Mouse (Mus musculus): Measurements from ENCODE around the gene Bid. TPM values are rescaled to one million over a fixed set of nuclear protein-coding genes. Genes with fewer than 3 reads are reported as not detected.
"Not testable (repeated sequence)": the region's sequence is repeated elsewhere in the genome, so short reads cannot be mapped to it uniquely, and the experiment has no call there.

Gene Bid
- polyA plus RNA-seq, 1 experiment, result 13.6 TPM

GRCm38 (mm10) chr6:120937999-120938608 is 21.5 kb upstream of the Bid start:
- peaks cover 55% of the 10 kb centered on the region for H3K27me3 ChIP-seq (replicated peaks)
- H3K36me3 ChIP-seq (replicated peaks; ENCODE audit: low read length), result peaks cover 87% of the 10 kb centered on the region
- TF ChIP-seq FLI1 (IDR thresholded peaks at IDR 0.05; ENCODE audit: low read length) (no peak), GATA1 (IDR thresholded peaks at IDR 0.05; ENCODE audit: borderline replicate concordance, low read length) (no peak)
- no peaks in the 10 kb centered on the region for H3K9me3 ChIP-seq
- peak overlapping the region; percentile 44 for H3K4me3 ChIP-seq (replicated peaks)
- H3K4me1 ChIP-seq, result peaks cover 39% of the 10 kb centered on the region

DNA sequence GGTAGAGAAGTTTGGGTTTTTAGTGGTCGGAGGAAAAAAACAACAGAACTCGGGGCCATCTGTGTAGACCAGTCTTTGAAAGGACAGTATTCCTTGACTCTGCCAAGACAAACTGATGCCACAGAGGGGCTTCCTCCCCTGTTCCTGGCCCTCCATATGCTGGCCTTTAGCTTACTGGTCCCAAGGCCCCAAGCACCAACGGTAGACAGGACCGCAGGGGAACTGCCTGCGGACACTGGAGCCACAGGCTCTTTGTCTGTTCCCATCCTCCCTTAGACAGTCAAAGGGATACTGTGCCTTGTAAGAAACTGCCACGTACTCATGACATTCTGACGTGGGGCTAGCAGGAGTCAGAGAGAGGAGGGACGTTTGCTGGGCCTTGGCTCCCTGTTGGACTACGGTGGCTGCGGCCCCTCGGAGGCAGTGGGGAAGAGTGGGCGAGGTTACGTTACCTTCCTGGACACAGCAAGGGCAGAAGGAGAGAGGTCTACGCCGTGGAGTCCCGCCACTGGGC is 20.5 kb upstream of the Bid start:
- Histone ChIP-seq H3K4me3 (replicated peaks) (no peak overlapping the region), H3K27me3 (replicated peaks) (peaks cover 53% of the 10 kb centered on the region), H3K9me3 (no peaks in the 10 kb centered on the region), H3K4me1 (peaks cover 48% of the 10 kb centered on the region), H3K36me3 (replicated peaks; ENCODE audit: low read length) (peaks cover 87% of the 10 kb centered on the region)
- no peak for TF ChIP-seq FLI1 (IDR thresholded peaks at IDR 0.05; ENCODE audit: low read length)
- TF ChIP-seq GATA1 (IDR thresholded peaks at IDR 0.05; ENCODE audit: borderline replicate concordance, low read length), result no peak

GRCm38 (mm10) chr6:120934176-120934575 is 17.5 kb upstream of the Bid start:
- Histone ChIP-seq H3K4me3 (replicated peaks) (no peak overlapping the region), H3K36me3 (replicated peaks; ENCODE audit: low read length) (peaks cover 95% of the 10 kb centered on the region), H3K27me3 (replicated peaks) (peaks cover 39% of the 10 kb centered on the region), H3K9me3 (no peaks in the 10 kb centered on the region), H3K4me1 (peaks cover 48% of the 10 kb centered on the region)
- TF ChIP-seq FLI1 (IDR thresholded peaks at IDR 0.05; ENCODE audit: low read length) (no peak), GATA1 (IDR thresholded peaks at IDR 0.05; ENCODE audit: borderline replicate concordance, low read length) (no peak)

DNA sequence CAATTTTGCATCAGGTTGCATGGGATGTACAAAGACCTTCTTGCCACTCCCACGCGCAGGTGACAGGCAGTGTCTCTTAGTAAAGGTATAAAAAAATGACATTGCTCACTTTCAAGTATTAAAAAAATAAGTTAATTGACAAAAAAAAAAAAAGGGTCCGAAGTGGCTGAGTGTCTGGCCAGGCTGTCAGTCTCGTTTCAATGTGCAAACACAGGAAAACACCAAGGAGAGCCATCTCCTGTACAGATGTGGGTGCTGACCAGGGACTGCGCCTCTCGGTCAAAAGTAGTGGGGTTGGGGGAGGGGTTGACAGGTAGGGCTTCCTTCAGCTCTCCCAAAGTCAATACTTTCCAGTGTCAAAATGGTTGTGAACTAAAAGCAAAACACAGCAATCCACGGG is 17.0 kb upstream of the Bid start:
- H3K36me3 ChIP-seq (replicated peaks; ENCODE audit: low read length), result peaks cover 96% of the 10 kb centered on the region
- H3K9me3 ChIP-seq, result no peaks in the 10 kb centered on the region
- peaks cover 35% of the 10 kb centered on the region for H3K27me3 ChIP-seq (replicated peaks)
- H3K4me3 ChIP-seq (replicated peaks), result no peak overlapping the region
- TF ChIP-seq FLI1 (IDR thresholded peaks at IDR 0.05; ENCODE audit: low read length) (no peak), GATA1 (IDR thresholded peaks at IDR 0.05; ENCODE audit: borderline replicate concordance, low read length) (no peak)
- H3K4me1 ChIP-seq, result peaks cover 48% of the 10 kb centered on the region

GRCm38 (mm10) chr6:120932597-120932996 is 15.9 kb upstream of the Bid start:
- Histone ChIP-seq H3K36me3 (replicated peaks; ENCODE audit: low read length) (peaks cover 90% of the 10 kb centered on the region), H3K4me1 (peaks cover 44% of the 10 kb centered on the region), H3K4me3 (replicated peaks) (no peak overlapping the region), H3K9me3 (no peaks in the 10 kb centered on the region), H3K27me3 (replicated peaks) (peaks cover 26% of the 10 kb centered on the region)
- TF ChIP-seq GATA1 (IDR thresholded peaks at IDR 0.05; ENCODE audit: borderline replicate concordance, low read length) (no peak), FLI1 (IDR thresholded peaks at IDR 0.05; ENCODE audit: low read length) (no peak)

DNA sequence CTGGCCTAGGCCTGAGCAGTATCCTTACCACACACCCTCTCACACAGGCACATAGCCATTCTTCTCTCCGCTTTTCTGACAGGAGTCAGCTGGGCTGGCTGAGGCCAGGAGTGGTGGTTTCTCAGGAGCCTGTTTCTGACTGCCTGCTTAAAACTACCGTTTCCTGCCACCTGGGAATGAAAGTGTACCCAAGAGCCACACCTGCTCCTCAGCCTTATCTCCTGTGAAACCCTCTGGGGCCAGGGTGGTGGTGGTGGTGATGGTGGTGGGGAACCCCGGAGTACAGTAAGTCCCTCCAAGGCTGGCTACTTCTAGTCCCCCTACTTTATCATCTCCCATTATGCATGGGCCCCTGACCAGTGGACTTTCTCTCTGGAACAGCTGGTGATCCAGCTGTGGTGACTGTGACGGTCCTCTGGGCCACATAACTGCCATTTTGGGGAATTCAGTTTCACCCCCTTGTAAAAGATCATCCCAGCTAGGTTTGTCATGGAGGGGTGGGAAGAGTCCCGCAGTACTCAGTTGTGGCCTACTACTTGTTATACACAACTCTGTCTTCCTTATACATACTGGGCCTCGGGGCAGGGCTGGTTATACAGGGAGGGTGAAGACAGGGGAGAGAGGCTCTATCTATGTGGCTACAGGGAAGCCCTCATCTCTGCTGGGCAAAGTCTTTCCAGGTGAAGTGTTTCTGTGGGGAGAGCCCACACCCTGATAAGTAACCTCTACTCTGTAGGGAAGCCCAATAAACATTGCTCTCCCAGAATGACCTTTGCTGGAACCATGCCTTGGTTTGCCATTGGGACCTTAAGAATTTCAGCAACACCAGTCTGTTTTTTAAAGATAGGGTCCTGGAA is 14.0 kb upstream of the Bid start:
- TF ChIP-seq GATA1 (IDR thresholded peaks at IDR 0.05; ENCODE audit: borderline replicate concordance, low read length), result no peak
- no peak for TF ChIP-seq FLI1 (IDR thresholded peaks at IDR 0.05; ENCODE audit: low read length)
- Histone ChIP-seq H3K4me3 (replicated peaks) (no peak overlapping the region), H3K4me1 (peaks cover 31% of the 10 kb centered on the region), H3K9me3 (no peaks in the 10 kb centered on the region), H3K36me3 (replicated peaks; ENCODE audit: low read length) (peaks cover 72% of the 10 kb centered on the region), H3K27me3 (replicated peaks) (peaks cover 26% of the 10 kb centered on the region)

GRCm38 (mm10) chr6:120929421-120929820 is 12.8 kb upstream of the Bid start:
- peaks cover 60% of the 10 kb centered on the region for H3K36me3 ChIP-seq (replicated peaks; ENCODE audit: low read length)
- no peaks in the 10 kb centered on the region for H3K9me3 ChIP-seq
- peaks cover 15% of the 10 kb centered on the region for H3K27me3 ChIP-seq (replicated peaks)
- TF ChIP-seq GATA1 (IDR thresholded peaks at IDR 0.05; ENCODE audit: borderline replicate concordance, low read length), result no peak
- TF ChIP-seq FLI1 (IDR thresholded peaks at IDR 0.05; ENCODE audit: low read length), result no peak
- peaks cover 24% of the 10 kb centered on the region for H3K4me1 ChIP-seq
- H3K4me3 ChIP-seq (replicated peaks), result no peak overlapping the region

DNA sequence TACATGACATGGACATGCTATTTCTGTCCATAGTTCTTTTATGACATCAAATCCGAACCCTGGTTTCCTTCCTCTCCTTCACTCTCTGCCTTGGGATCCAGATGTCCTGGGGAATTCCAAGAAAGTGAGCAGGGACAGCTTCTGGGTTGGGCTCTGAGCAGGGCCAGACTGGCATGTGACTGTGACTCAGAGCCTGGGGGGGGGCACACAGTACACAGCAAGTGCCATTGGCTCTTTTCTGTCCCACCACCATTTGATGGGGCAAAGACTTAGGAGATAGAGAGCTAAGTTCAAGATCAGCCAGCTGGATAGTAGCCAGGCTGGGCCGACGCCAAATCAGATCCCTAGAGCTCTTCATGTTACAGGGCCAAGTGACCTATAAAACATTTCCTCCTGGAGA is 11.1 kb upstream of the Bid start:
- Histone ChIP-seq H3K4me1 (peaks cover 24% of the 10 kb centered on the region), H3K9me3 (no peaks in the 10 kb centered on the region), H3K27me3 (replicated peaks) (peaks cover 21% of the 10 kb centered on the region), H3K36me3 (replicated peaks; ENCODE audit: low read length) (peaks cover 43% of the 10 kb centered on the region), H3K4me3 (replicated peaks) (no peak overlapping the region)
- TF ChIP-seq GATA1 (IDR thresholded peaks at IDR 0.05; ENCODE audit: borderline replicate concordance, low read length) (no peak), FLI1 (IDR thresholded peaks at IDR 0.05; ENCODE audit: low read length) (no peak)

DNA sequence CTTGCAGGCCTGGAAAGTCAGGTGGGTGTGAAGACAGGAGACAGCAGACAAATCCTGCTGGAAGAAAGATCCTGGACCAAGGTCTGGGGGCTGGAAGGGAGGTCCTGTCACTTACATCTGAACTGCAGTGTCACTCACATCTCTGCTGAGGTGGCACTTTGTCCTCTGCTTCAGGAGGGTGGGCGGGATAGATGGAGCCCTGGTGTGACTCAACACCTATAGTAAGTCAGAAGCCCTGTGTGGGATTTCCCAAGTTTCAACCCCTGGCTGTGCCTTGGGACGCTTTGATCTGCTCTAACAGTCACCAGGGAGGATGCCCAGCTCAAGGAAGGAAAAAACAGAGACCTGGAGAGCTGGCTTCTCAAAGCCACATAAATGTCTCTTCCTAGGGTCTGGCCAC is 10.2 kb upstream of the Bid start:
- Histone ChIP-seq H3K4me1 (peaks cover 18% of the 10 kb centered on the region), H3K27me3 (replicated peaks) (peaks cover 20% of the 10 kb centered on the region), H3K36me3 (replicated peaks; ENCODE audit: low read length) (peaks cover 34% of the 10 kb centered on the region), H3K9me3 (peaks cover 3% of the 10 kb centered on the region; the same call in 1 of the 2 replicates), H3K4me3 (replicated peaks) (no peak overlapping the region)
- TF ChIP-seq FLI1 (IDR thresholded peaks at IDR 0.05; ENCODE audit: low read length) (no peak), GATA1 (IDR thresholded peaks at IDR 0.05; ENCODE audit: borderline replicate concordance, low read length) (no peak)

- not testable (repeated sequence) for H3K4me3 ChIP-seq (replicated peaks)
- Histone ChIP-seq H3K27me3 (replicated peaks) (peaks cover 13% of the 10 kb centered on the region), H3K36me3 (replicated peaks; ENCODE audit: low read length) (peaks cover 14% of the 10 kb centered on the region), H3K4me1 (peaks cover 28% of the 10 kb centered on the region), H3K9me3 (peaks cover 16% of the 10 kb centered on the region)
Observed at GRCm38 (mm10) chr6:120924791-120925321, 8.2 kb upstream of the Bid start.
